Mouse (Mus musculus): ENCODE data around the gene Eed.

- TF ChIP-seq CTCF (conservative IDR thresholded peaks at IDR 0.05 in 1 of 2, IDR thresholded peaks at IDR 0.05 in 1 of 2; ENCODE audit: low read depth in 2 of 2, low read length in 2 of 2) = no peak
- no peak for TF ChIP-seq POLR2A (IDR thresholded peaks at IDR 0.05; ENCODE audit: low read depth, low read length)
- TF ChIP-seq ZNF384 (IDR thresholded peaks at IDR 0.05; ENCODE audit: low read depth, low read length) = no peak
- no peak for TF ChIP-seq HCFC1 (IDR thresholded peaks at IDR 0.05; ENCODE audit: low read depth, low read length)
- no peak for TF ChIP-seq MEF2A (IDR thresholded peaks at IDR 0.05; ENCODE audit: borderline replicate concordance, low read depth, low read length)
- no peak for TF ChIP-seq ELF1 (IDR thresholded peaks at IDR 0.05; ENCODE audit: low read depth, low read length)
These were observed 48.2 kb upstream of the Eed start for GRCm38 (mm10) chr7:90028888-90029547.

All from CH12.LX (cell line).